22 mouse cellular contexts compared by ENCODE assay signal in the genomic region with DNA sequence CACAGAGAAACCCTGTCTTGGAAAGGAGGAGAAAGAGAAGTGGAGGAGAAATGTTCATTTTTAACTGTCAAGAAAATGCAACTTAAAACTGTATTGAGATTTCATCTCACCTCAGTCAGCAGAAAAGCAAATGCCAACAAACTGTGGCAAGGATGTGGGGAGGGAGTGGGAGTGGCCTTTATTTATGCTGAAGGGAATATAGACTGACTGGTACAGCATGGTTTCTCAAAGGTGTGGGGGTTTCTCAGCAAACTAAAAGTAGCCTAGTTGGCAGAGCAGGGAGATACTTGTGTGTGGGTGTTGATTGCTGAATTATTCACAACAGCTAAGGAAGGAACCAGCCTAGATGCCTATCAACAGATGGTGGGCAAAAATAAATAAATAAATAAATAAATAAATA.
"Had no signal": no experiment of that assay in that cellular context is flagged by ENCODE, and none has a peak within 500 bp of the region (broad histone marks: within the 10 kb centered on the region; RNA-seq: fewer than 3 reads in every experiment).

No protein-coding gene starts in this region.

- H3K4me3 ChIP-seq: limb, embryonic 12.5 days; limb, embryonic 15.5 days; liver, embryonic 15.5 days; lung, embryonic 15.5 days; megakaryocyte, embryonic 14.5 days; midbrain, embryonic 10.5 days; midbrain, embryonic 13.5 days; myocyte had no signal

- H3K4me2 ChIP-seq: limb, embryonic 12.5 days; limb, embryonic 15.5 days; liver, embryonic 11.5 days; liver, embryonic 15.5 days; lung, embryonic 15.5 days; midbrain, embryonic 13.5 days had no signal

- H3K9me3 ChIP-seq: limb, embryonic 15.5 days; liver, embryonic 15.5 days; lung, embryonic 15.5 days; megakaryocyte, embryonic 14.5 days; midbrain, embryonic 10.5 days; midbrain, embryonic 13.5 days had no signal

- DNase-seq: kidney, postnatal 4 days; left cerebral cortex, postnatal 4 days; lung, adult 18-20 months; lung, postnatal 10 days; lung, postnatal 36 days; right cerebral cortex, adult 18-20 months; right cerebral cortex, postnatal 14 days; right cerebral cortex, postnatal 4 days; thymus, adult 2 months; thymus, postnatal 25 days had no signal

- H3K9ac ChIP-seq: limb, embryonic 12.5 days; limb, embryonic 15.5 days; liver, embryonic 15.5 days; lung, embryonic 15.5 days; midbrain, embryonic 13.5 days had no signal

- ATAC-seq: midbrain, embryonic 13.5 days; midbrain, embryonic 16.5 days had no signal

- H3K27ac ChIP-seq: kidney, postnatal 0 days; limb, embryonic 12.5 days; limb, embryonic 15.5 days; liver, embryonic 15.5 days; lung, embryonic 15.5 days; midbrain, embryonic 10.5 days; midbrain, embryonic 13.5 days; stomach, postnatal 0 days had no signal

- H3K27me3 ChIP-seq: limb, embryonic 15.5 days; liver, embryonic 15.5 days; lung, embryonic 15.5 days; midbrain, embryonic 13.5 days had no signal

- H3K36me3 ChIP-seq: limb, embryonic 12.5 days; limb, embryonic 15.5 days; liver, embryonic 15.5 days; lung, embryonic 15.5 days; midbrain, embryonic 10.5 days; midbrain, embryonic 13.5 days had no signal

- H3K4me1 ChIP-seq: limb, embryonic 12.5 days; limb, embryonic 15.5 days; lung, embryonic 15.5 days; midbrain, embryonic 13.5 days had no signal
